Mouse (Mus musculus) spleen, adult 10 weeks (tissue): ENCODE measurements around the gene Aifm2. TPM values are rescaled to one million over a fixed set of nuclear protein-coding genes. Genes with fewer than 3 reads are reported as not detected.

Experiments used
- polyA plus RNA-seq: library from polyadenylated mRNA; stranded (reverse); fragments of 350-450 nt; fragmentation: Illumina TruSeq; extraction: RNeasy Lipid Tissue Mini Kit (QIAGEN cat#74804); gene quantifications from one replicate; pipeline ENCODE4 v1.2.3, GENCODE M21; 2015; ENCODE audit warnings: low replicate concordance; ENCODE audit not compliant: insufficient read depth

The Aifm2 gene
- polyA plus RNA-seq, result 2.7 TPM

GRCm38 (mm10) chr10:61714771-61715461, at the start of gene Aifm2:
Gene Aifm2 (plus strand): TSS chr10:61715263.

GRCm38 (mm10) chr10:61680015-61680913, 34.8 kb upstream of the Aifm2 start, which contains the start of gene Sar1a:
Gene Sar1a (plus strand): TSS chr10:61680299.

GRCm38 (mm10) chr10:61694870-61695670, 20.0 kb upstream of the Aifm2 start, which contains the start of gene Tysnd1:
Gene Tysnd1 (plus strand): TSS chr10:61695514.

GRCm38 (mm10) chr10:61783621-61784251, 68.7 kb downstream of the Aifm2 start, which contains the start of gene H2afy2:
Gene H2afy2 (minus strand): TSS chr10:61784147.

Other genes with a start within 250 kb of the Aifm2 start
- 5.6 TPM for gene Lrrc20, start 239.5 kb upstream of the Aifm2 start, polyA plus RNA-seq
- gene Npffr1, start 119.8 kb upstream of the Aifm2 start, polyA plus RNA-seq, result not detected
- 33.8 TPM for gene Ppa1, start 66.7 kb upstream of the Aifm2 start, polyA plus RNA-seq
- gene Sar1a, start 35.0 kb upstream of the Aifm2 start, polyA plus RNA-seq, result 168 TPM
- 8.8 TPM for gene Tysnd1, start 19.7 kb upstream of the Aifm2 start, polyA plus RNA-seq
- 1.4 TPM for gene H2afy2, start 68.9 kb downstream of the Aifm2 start, polyA plus RNA-seq